Mouse (Mus musculus): ENCODE data around the gene Ptpn6.

Gene Ptpn6

DNA sequence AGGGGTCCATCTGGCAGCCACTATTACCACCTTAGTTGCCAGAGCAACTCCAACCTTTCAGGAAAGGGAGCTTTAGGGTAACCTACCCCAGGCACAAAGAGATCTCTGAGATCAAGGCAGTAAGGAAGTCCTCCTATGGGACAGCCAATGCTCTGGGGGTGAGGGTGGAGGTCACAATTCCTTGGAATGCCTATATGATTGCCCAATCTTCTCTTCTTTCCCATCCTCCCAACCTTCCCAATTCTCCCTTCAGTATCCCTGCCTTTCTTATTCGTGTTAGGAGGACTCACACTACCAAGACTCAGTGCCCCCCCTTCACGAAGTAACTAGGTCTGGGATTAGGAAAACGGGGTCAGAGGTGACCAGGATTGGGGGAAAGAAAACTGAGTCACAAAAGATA, 16.8 kb upstream of the Ptpn6 start:
- DNase-seq: no peak

DNA sequence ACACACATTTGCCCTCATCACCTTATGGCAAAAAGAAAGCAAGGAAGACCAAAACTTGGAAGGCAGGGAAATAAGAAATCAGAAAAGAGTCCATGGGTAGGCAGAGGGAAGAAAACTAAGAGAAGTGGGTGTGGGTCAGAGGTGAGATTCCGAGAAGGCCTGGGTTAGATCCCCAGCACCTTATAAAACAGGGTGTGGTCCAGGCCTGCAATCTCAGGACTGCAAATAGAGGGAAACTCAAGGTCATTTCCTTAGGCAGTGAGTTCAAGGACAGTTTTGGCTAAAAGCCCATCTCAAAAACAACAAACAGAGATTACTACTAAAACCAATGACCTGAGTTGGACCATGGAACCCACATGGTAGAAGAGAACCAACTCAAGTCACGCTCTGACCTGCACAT, 15.3 kb upstream of the Ptpn6 start:
- DNase-seq: no peak

DNA sequence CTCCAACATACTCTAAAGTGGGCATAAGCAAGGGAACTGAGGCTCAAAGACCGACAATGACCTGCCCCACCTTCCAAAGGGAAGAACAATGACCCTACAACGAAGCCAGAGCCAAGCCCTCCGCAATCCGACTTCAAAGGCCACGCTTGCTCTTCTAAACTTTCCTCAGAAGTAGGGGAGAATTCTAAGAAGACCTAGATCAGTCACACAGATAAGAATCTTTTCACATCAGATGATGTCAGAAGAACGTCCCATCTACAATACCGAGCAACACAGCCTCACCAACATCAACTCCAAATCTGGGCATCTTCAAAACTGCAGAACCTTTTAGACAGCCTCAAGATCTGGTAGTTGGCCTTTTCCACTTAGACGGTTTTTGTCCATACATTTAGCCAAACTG, 11.9 kb upstream of the Ptpn6 start:
- DNase-seq: no peak

DNA sequence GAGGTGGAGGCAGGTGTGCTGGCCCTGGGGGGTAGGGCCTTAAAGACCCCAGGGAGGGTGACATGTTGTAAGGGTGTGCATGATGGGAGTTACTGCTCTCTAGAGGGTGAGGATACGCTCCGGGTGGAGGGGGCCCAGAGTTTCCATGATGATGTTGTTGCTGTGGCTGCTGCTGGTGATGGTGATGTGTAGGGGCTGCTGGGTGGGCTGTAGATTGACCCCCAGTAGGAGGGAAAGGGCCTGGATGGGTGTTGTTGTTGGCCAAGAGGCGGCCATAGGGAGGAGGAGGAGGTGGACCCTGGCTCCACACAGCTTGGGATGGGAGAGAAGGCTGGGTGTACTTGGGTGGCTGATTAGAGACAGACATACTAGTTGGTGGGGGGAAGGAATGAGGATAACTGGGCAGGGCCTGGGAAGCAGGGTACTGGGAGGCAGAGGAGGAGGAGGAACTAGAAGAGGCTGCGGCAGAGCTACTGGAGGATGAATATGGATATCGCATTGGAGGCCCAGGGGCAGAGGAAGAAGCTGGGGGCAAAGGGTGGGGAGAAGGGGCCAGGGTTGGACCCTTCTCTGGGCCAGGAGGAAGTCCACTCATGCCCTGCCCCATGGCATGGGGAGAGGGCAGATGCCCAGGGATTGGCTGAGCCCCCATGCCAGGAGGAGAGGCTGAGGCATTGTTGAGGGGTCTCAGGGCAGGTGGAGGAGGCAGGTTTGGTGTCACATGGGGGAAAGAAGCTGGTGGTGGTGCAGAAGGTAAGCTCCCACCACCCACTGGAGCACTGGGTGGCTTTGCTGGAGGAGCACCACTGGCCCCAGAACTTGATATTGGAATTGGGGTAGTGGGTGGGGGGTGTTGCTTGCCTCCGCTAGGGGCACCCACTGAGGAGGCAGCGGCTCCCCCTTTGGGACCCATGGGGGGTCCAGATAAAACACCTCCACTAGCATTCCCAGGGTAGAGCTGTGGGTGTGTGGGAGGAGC, 8.4 kb upstream of the Ptpn6 start:
- DNase-seq: no peak

DNA sequence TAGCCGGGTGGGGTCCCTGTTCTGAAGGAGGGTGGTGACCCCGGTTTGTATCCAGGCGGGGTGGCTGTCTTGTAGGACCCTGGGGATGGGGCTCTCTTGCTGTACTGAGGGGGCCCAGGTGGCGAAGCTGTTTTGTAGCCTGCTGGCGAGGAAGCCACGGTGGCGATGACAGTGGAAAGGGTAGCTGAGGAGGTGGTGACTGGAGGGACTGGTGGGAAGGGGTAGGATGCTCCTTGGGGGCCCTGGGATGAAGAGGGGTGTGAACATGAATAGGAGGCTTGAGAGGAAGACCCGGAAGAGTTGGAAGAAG, 7.7 kb upstream of the Ptpn6 start:
- DNase-seq: no peak

DNA sequence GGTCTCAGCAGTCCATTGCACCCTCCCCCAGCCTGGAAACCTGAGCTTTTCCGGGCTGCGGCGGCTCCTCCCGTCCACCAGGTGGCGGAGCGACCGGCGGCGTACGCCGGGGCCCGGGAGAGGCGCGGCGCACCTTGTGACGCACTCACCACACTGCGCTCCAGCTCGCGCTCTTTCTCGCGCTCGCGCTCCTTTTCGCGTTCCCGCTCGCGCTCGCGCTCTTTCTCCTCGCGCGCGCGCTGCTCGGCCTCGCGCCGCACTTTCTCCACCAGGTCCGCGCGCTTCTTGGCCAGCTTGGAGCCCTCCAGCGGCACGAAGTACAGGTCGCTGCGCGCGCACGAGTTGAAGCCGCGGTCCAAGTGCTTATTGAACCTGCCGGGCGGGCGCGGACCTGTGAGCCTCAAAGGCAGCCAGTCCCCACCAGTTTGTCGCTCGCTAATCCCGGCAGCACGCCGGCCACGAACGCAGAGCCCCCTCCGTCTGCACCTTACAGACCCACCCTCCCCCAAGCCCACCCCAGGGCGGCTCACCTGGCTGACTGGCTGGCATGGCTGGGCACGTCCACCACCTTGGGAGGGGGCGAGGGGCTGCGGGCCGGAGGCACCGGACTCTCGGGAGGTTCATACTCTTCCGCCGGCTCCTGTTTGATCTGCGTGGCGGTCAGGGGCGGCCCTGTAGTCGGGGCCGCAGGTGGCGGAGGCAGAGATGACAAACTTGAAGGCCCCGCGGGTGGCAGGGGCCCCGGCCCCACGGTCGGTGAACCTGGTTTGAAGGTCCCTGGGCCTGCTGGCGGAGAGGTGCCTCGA, 7.2 kb upstream of the Ptpn6 start:
- DNase-seq: peak; percentile 97

DNA sequence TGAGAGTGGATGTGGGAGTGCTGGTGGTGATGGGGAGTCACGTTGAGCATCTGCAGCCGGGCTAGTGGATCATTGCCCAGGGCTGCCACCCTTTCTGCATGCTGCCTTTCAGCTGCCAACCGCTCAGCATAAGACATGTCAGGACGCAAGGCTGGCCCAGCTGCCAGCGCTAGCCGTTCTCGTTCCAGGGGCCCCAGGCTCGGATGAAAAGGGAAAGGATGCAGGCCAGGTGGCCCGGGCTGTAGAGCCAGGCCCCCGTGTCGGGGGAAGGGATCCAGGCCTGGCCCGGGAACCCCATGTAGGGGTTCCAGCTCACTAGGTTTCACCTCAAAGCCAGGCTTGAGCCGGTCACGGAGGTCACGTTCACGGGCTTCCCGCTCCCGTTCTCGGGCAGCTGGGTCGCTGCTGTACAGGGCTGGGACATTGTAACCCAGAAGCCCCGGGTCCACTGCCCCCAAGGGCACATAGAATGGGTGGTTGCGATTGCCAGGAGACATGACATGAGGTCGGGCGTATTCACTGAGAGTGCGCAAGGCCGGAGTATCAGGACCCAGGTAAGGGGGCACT, 6.3 kb upstream of the Ptpn6 start:
- DNase-seq: peak in 1 of 2 experiments; percentile 68

DNA sequence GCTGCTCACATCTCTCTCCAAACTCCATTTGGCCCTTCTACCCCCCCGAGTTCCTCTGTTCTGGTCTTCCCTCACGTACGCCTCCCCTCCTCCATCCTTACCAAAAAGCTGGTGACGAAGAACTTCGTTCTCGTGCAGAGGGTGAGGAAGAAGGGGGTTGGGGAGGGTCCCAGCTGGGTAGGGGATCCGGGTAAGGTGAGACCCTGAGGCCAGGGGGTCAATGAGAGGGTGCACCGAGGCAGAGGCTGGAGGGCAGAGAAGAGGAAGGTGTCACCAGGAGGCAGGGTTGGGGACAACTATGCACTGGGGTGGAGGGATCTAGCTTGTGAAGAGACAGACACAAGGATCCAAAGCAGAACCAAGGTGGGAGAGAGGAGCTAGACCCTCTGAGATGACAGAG, 5.1 kb upstream of the Ptpn6 start:
- DNase-seq: peak in 1 of 2 experiments; percentile 26

DNA sequence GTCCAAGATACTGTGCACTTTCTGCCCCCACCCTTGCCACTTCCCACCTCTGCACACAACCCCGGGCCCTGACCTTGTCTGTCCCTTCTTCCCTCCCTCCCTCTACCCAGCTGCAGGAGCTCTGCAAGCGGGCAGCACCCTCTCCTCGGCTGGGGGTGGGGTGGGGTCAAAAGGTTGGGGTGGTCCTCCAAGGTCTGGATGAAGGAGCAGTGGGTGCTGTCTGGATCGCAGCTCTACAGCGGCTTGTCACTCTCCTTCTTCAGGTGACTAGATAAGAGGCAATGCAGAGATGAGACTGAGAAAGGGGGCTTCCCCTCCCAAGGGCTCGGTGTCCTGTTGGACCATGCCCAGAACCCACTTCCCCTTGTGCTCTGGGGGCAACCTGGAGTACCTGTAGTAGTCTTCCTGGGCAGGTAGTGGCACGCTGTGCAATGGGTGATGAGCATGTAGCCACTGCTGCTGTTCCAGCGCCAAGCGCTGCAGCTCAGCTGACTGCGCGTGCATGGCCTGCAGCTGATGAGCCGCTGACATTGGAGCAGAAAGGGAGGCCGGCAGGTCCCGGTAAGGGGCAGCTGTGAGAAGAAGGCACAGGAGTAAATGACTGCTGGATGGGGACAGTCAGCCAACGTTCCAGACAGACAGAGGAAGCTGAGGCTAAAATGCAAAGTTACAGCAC, 4.5 kb upstream of the Ptpn6 start:
- DNase-seq: peak; percentile 22 to 43

DNA sequence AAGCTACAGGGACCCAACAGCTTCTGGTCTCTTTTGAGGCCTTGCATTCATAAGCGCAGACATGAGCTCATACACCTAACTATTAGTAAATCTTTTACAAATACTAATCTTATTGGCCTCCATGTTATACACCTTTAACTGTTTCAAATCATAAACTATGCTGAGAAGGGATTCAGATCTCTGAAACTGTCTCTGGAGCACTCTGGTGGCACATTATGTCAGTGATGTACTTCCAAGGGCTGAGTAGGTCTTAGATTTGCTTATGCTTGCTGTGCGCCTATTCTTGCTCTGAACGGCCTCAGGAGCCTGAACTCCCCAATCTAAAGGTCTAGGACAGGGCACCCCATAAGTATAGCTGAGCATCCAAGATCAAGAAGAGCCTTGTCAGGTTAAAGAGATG, 3.3 kb upstream of the Ptpn6 start:
- no peak for DNase-seq

DNA sequence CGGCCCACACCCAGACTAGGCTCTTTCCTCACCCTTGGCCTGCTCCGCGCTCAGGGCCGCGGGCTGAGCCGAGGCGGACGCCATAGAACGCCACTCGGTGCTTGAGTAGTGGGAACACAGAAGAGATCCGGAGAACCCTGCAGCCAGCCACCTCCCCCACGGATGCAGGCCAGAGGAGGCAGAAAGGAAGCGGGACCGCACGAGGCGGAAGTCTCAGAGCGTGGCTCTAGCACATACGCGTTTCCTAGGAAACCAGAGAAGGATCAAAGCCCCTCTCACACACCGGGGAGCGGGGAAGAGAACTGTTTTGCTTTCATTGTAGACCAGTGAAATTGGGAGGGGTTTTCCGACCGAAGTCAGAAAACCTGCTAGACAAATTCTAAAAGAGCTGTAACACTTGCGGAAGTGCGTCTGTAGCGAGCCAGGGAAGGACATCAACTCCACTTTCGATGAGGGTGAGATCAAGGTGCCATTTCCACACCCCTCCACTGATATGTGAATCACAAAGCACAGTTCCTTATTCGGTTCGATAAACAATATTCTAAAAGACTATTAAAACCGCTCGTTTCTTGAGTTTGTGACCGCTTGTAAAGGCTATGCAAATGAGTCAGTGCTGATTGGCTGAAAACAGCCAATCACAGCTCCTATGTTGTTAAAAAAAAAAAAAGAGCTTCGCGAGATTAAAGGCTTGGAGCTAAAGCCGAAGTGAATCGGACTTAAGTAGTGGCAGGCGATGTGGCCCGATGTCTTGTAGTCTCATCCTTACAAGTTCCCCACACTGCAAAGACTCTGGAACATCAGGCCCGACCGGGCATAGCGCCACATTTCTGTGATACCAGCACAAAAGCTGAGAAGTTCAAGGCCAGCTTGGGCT, 2.6 kb upstream of the Ptpn6 start, which contains the start of gene Grcc10:
Gene Grcc10, minus strand, starts transcription at position 487 of the 874 bp plus-strand sequence.
- DNase-seq: peak; percentile 88 to 90

DNA sequence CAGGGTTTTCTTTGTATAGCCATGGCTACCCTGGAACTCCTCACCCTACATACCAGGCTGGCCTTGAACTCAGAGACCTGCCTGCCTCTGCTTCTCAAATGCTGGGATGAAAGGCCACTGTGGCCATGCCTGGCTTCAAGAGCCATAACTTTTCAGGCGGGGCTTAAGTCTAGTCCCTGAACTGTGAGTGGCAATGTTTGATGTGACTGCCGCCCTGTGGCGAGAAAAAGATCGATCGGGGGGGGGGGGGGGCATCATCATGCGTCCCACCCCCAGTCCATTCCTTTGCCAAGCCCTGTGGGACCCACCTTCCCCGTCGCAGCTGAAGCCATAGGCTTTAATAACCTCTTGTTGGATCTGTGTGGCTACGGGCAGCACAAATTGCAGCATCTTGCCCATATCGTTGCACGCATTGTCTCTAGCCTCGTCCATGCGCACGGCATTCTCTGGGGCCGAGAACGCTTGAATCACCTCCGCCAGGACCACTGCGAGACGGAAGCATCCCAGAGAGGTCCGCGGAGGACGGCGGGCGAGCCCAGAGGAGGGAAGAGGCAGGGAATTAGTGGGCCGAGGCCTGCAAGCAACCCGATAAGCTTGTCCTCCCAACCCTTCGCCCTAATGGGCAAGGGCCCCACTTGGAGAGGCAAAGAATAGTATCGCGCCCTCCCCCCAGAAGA, 1.8 kb upstream of the Ptpn6 start:
- DNase-seq: peak in 1 of 2 experiments; percentile 71

DNA sequence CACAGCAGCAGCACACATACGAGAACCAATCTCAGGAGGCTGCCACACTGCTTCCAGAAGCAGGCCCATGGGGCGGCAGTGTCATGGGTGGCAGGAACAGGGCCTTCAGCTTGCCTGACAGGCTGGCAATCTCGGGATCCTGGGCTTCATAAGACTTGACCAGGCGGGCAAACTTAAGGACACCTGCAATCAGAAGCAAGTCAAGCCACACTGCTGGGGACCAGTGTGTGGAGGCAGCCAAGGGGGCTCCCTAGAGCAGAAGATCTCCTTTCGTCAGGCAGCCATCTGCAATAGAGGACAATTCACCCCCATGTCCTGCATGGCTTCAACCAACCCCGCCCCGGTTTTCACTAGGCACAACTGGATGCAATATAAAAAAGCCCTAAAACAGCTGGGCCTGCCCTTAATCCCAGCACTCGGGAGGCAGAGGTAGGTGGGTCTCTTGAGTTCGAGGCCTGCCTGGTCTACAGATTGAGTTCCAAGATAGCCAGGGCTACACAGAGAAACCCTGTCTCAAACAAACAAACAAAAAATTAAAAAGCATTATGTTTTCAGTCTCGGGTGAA, 800 bp upstream of the Ptpn6 start:
- no peak for DNase-seq

DNA sequence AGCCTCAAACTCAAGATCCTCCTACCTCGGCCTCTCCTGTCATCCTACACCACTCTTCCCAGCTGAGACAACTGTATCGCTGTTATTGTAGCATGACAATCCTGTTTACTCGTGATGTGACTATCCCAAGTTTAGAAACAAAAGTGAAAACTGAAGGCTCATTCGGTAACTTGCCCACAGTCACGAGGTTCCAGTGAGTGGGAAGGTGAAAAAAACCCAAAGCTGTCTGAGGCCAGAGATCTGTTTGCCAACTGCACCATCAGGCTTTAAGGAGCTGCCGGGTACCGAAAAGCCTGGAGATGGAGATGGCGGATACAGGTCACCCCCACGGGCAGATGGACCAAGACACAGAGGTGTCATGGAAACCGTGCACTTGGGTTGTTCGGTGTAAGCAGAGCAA, 1.5 kb downstream of the Ptpn6 start:
- DNase-seq: no peak

DNA sequence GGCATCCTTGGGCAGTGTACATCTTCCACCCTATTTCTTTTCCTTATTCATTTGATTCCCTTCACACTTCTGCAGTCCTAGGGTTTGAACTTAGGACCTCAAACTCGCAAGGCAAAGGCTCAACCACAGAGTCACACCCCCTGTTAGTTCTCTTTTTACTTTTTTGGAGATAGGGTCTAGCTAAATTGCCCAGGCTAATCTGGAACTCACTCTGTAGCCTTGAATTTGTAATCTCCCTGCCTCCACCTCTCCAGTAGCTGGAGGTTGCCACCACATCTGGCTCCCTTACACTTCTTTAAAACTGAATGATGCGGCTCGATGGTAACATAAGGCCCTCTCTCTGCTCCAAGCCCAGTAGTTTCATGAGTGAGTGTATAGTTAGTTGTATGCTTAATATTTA, 4.1 kb downstream of the Ptpn6 start:
- DNase-seq: no peak

DNA sequence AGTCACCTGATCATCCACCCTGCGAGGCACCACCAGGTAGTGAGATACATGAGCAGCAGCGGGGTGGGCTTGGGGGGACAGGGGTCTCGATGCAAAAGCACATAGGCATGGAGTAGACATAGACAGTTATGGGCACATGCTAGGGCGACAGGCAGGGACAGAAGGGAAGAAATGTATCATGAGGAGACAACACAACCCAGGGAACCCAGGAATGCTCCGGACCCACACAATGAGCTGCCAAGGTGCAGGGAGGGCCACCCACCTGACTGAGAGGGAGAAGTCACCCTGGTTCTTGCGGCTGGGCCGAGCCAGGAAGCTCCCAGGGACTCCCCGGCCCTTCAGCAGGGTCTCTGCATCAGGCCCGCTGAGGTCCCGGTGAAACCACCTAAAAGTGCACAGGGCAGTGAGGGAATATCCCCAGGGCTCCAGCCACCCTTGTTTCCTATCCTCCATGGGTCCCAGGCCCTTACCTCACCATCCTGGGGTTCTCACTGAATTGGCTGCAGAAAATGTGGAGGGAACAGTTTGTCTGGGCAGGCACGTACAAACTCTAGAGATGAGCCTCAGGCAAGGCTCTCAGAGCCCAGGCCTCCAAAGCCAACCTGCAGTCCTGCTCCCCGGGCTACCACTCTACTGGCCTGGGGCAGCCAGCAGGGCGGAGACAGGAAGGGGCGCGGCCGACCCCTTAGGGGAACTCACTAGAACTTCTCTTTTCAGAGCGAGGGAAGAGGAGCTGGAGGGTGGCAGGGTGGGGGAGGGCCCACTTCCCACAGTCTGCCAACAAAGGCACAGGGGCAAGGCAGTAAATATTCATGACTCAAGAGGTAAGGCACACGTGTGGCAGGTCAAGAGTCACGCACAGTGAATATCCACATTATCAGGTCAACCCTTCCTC, 5.8 kb downstream of the Ptpn6 start:
- no peak for DNase-seq

DNA sequence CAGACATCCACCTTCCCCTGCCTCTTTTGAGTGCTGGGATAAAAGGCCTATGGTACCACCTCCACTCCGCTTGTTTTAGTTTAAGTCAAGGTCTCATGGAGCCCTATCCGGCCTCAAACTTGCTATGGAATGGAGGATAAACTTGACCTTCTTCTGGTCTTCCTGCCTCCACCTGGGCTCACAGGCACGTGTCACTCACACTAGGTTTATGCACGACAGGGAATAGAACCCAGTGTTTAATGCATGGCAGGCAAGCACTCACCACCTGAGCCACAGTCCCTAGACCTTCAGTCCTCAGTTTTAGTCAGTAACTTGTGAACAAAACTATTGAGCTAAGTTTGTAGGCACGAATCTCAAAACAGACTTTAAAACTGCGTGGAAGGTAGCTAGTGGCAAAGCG, 7.5 kb downstream of the Ptpn6 start:
- DNase-seq: no peak

DNA sequence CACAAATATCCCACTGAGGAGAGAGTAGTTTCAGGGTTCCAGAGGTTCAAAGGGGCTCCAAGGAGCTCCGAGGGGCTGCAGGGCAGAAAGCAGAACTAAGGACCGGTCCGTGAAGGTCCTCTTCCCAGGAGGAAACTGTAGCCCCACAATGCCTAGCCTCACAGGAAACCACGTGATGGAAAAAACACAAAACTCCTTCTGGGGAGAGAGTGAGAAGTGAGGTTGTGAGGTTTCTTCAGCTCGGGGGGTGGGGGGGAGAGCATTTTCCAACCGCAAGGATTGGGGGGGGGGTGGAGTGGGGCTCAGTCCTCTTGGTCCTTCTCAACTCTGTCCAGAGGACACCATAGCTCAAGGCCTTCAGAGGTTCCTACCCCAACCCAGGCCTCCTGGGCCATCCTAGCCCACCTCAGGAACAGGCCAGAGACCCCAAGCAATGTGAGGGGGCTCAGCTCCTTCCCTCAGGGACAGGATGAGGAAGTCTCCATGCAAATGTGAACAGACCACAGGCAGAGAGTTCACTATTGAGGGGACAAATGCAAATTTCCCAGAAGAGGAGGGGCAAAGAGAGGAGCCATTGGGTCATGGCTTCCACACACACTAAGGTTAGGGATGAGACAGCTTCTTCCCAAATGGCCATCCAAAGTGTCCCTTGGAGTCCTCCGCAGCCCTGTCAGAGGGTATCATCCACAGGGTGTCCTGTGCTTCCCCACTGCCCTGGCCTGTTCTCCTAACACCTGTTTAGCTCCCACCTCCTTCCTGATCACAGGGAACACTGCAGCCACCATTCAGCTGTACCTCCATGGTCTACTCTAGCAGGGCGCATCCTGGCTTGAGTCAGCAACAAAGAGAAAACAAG, 8.4 kb downstream of the Ptpn6 start:
- no peak for DNase-seq

DNA sequence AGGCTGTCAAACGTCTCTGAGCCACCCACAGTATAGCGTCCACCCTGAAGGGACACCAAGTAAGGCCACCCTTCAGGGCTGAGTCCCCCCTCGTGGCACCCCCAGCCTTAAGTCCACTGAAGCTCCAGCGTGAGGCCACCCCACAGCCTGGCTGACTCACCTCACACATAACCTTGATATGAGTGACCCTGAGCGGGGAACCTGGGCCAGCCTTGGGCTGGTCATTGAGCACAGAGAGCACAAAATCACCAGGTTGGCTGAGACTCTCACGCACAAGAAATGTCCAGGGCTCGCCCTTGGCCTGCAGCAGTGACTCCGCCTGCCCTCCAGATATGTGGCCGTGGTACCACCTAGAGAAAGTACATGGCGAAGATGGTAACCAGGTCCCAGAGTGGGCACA, 9.9 kb downstream of the Ptpn6 start:
- DNase-seq: no peak

Data from cerebellum, postnatal 14 days (tissue).